Mouse (Mus musculus) testis, adult 2 months (tissue): Measurements from ENCODE around the gene Rnf5.

Experiments
- CTCF ChIP-seq: fragments of 200-500 bp; IDR thresholded peaks from 2 replicates; pipeline ENCODE4 v1.5.1; 2012; ENCODE audit warnings: low read depth, mild to moderate bottlenecking, inconsistent platforms, low read length, moderate library complexity; ENCODE audit not compliant: control insufficient read depth, insufficient read depth, insufficient replicate concordance
- POLR2A ChIP-seq: fragments of 200-500 bp; IDR thresholded peaks from 2 replicates; pipeline ENCODE4 v1.6.1; 2012; ENCODE audit warnings: low read depth, mild to moderate bottlenecking, inconsistent platforms, low read length, moderate library complexity; ENCODE audit not compliant: control insufficient read depth

GRCm38 (mm10) chr17:34593752-34594525 lies 9.6 kb downstream of the Rnf5 start:
- TF ChIP-seq CTCF, result no peak
- no peak for TF ChIP-seq POLR2A
